ENCODE assay signal across 8 mouse cellular contexts in genomic region chr2:70823926-70824800, GRCm38 (mm10). TPM values are rescaled to one million over a fixed set of nuclear protein-coding genes. Genes with fewer than 3 reads are reported as not detected.
A peak's percentile ranks its signal among the peaks of the same experiment; 100 is the strongest.
DNase-seq lines count a peak whose midpoint lies in the region; ATAC-seq and TF ChIP-seq lines count a peak whose summit lies in the region.

No protein-coding gene starts in this region.

- H3K4me1 ChIP-seq in heart, embryonic 12.5 days (replicated peaks): peaks cover 16% of the 10 kb centered on the region
- H3K4me1 ChIP-seq in midbrain, embryonic 14.5 days (ENCODE audit: control insufficient read depth, insufficient read depth, low read length): peaks cover 8% of the 10 kb centered on the region; the same call in 1 of the 2 replicates

- no peak for DNase-seq in cerebellum, adult 11 months
- peak; percentile 61 for DNase-seq in 3134 (ENCODE audit: extremely low read depth, insufficient read length, low spot score)
- peak; percentile 88 for DNase-seq in brain, embryonic 14.5 days (ENCODE audit: low read depth)
- peak; percentile 36 to 49 for DNase-seq in kidney, postnatal 36 days
- peak; percentile 76 for DNase-seq in midbrain, embryonic 14.5 days
- DNase-seq in gastrocnemius, postnatal 25 days: no peak

- H3K4me2 ChIP-seq in heart, embryonic 12.5 days: peak overlapping the region; percentile 74
- peak overlapping the region; percentile 73 for H3K4me2 ChIP-seq in midbrain, embryonic 14.5 days (ENCODE audit: low read length)

- peak; percentile 48; the same call in 1 of the 2 replicates for TF ChIP-seq CTCF in brain, embryonic 14.5 days (IDR thresholded peaks at IDR 0.05; ENCODE audit: borderline replicate concordance, extremely low read depth, insufficient read depth, insufficient read length)

- no peaks in the 10 kb centered on the region for H3K27me3 ChIP-seq in heart, embryonic 12.5 days (replicated peaks)
- H3K27me3 ChIP-seq in midbrain, embryonic 14.5 days (ENCODE audit: control insufficient read depth, insufficient read depth, low read length): no peaks in the 10 kb centered on the region

- peak overlapping the region; percentile 100 for H3K27ac ChIP-seq in heart, embryonic 12.5 days (ENCODE audit: poor library complexity, severe bottlenecking)
- H3K27ac ChIP-seq in midbrain, embryonic 14.5 days (replicated peaks; ENCODE audit: low read depth, low read length): peak overlapping the region; percentile 99

- 0 out of 2 replicates have a peak, but pooled peaks have one; percentile 2 for ATAC-seq in cerebellum, adult (ENCODE audit: insufficient number of reproducible peaks, low FRiP score, low TSS enrichment)
- no peak for ATAC-seq in heart, embryonic 12.5 days (ENCODE audit: insufficient number of reproducible peaks, low FRiP score)
- ATAC-seq in midbrain, embryonic 14.5 days (ENCODE audit: low FRiP score, low TSS enrichment): no peak

- H3K9ac ChIP-seq in heart, embryonic 12.5 days: peak overlapping the region; percentile 98
- H3K9ac ChIP-seq in midbrain, embryonic 14.5 days (replicated peaks; ENCODE audit: low read length): peak overlapping the region; percentile 94

- H3K9me3 ChIP-seq in heart, embryonic 12.5 days (replicated peaks): 0 out of 2 replicates have a peak, but pooled peaks cover 3% of the 10 kb centered on the region
- no peaks in the 10 kb centered on the region for H3K9me3 ChIP-seq in midbrain, embryonic 14.5 days (ENCODE audit: control insufficient read depth, low read length)

- 2% methylated on average over 27 of the region's 27 CpGs for WGBS in heart, embryonic 12.5 days
- WGBS in midbrain, embryonic 14.5 days: under 1% methylated on average over 27 of the region's 27 CpGs

- H3K4me3 ChIP-seq in heart, embryonic 12.5 days: peak overlapping the region; percentile 94
- peak overlapping the region; percentile 88 for H3K4me3 ChIP-seq in midbrain, embryonic 14.5 days (replicated peaks; ENCODE audit: low read depth, low read length)

- TF ChIP-seq POLR2A in brain, embryonic 14.5 days (IDR thresholded peaks at IDR 0.05; ENCODE audit: borderline replicate concordance, extremely low read depth, insufficient read depth, insufficient read length, poor library complexity, severe bottlenecking): no peak

- H3K36me3 ChIP-seq in heart, embryonic 12.5 days: no peaks in the 10 kb centered on the region
- H3K36me3 ChIP-seq in midbrain, embryonic 14.5 days (ENCODE audit: control insufficient read depth, insufficient read depth, low read length): no peaks in the 10 kb centered on the region

RNA-seq across cellular contexts. Expression of gene Tlk1, which starts 1.4 kb away (rescaled TPM):
- polyA plus RNA-seq in brain, embryonic 14.5 days (2012; rRNA removed): 23.3 and 38.2 TPM in 2 replicates
- 38.5 and 43.6 TPM in 2 replicates for polyA plus RNA-seq in heart, embryonic 12.5 days (2016; fragmentation: Nextera tagmentation; extraction: Ambion mirVana)
- polyA plus RNA-seq in midbrain, embryonic 14.5 days (2014; fragmentation: Nextera tagmentation; extraction: Ambion mirVana): 23.6 and 27.5 TPM in 2 replicates
- 10 to 100 TPM; 28.1 to 34.8 TPM for total RNA-seq in gastrocnemius, postnatal 25 days (2021)

Comparison
In these comparisons a context has a peak if more than half of its experiments do, and no peak if none do; other contexts are left out.
1. DNase-seq: peak in 3134 (single experiment), brain, embryonic 14.5 days (single experiment), kidney, postnatal 36 days (2 of 2) and midbrain, embryonic 14.5 days (single experiment); none in cerebellum, adult 11 months (single experiment) and gastrocnemius, postnatal 25 days (single experiment).